Mouse (Mus musculus) adrenal gland, adult 18-20 months (tissue): ENCODE measurements around the gene Srms. TPM values are rescaled to one million over a fixed set of nuclear protein-coding genes. Genes with fewer than 3 reads are reported as not detected.

Source experiments
- DNase-seq, 2 experiments: peaks; one replicate each; pipeline ENCODE4 v3.0.0; 2021 to 2022; ENCODE audit warnings: low spot score in 2 of 2
- long read RNA-seq, 2 experiments: library from polyadenylated mRNA; stranded (forward); transcript quantifications; one replicate each; pipeline ENCODE4 v2.0.0; 2021
- total RNA-seq, 2 experiments: library from RNA; stranded (reverse); gene quantifications; 1 replicate in 1 of 2; 2 replicates in 1 of 2; pipeline ENCODE4 v1.2.3; 2021

Srms gene
- total RNA-seq: under 1 TPM; 0.73 to 0.83 TPM
- long read RNA-seq, experiment 1: 0 reads
- long read RNA-seq, experiment 2, partial matches to known transcripts: 0 of 5 reads
- long read RNA-seq, experiment 2, other reads (novel, unspliced or antisense): 1 of 5 reads

GRCm38 (mm10) chr2:181213021-181213445 lies at the start of gene Srms:
Srms (minus strand) TSS chr2:181213185.
- peak in 1 of 2 experiments; percentile 31 for DNase-seq

GRCm38 (mm10) chr2:181253248-181253647 lies 40.3 kb upstream of the Srms start:
- DNase-seq: no peak

GRCm38 (mm10) chr2:181251841-181252240 lies 38.9 kb upstream of the Srms start:
- DNase-seq: no peak

GRCm38 (mm10) chr2:181249217-181249616 lies 36.2 kb upstream of the Srms start:
- DNase-seq: no peak

GRCm38 (mm10) chr2:181245031-181245430 lies 32.0 kb upstream of the Srms start:
- DNase-seq: no peak

GRCm38 (mm10) chr2:181243706-181244394 lies 30.9 kb upstream of the Srms start:
- no peak for DNase-seq

- no peak for DNase-seq
Measured at GRCm38 (mm10) chr2:181242314-181242665, 29.3 kb upstream of the Srms start.

- DNase-seq: peak; percentile 58
Measured at GRCm38 (mm10) chr2:181241602-181242313, 28.8 kb upstream of the Srms start, which contains the start of gene Helz2. Helz2 (minus strand) TSS chr2:181242027.

- no peak for DNase-seq
Measured at GRCm38 (mm10) chr2:181240806-181241440, 27.9 kb upstream of the Srms start.

- DNase-seq: no peak
Measured at GRCm38 (mm10) chr2:181239261-181239660, 26.3 kb upstream of the Srms start.

- DNase-seq: no peak
Measured at GRCm38 (mm10) chr2:181238861-181239260, 25.9 kb upstream of the Srms start.

GRCm38 (mm10) chr2:181238091-181238610 lies 25.2 kb upstream of the Srms start:
- DNase-seq: no peak

- no peak for DNase-seq
Measured at GRCm38 (mm10) chr2:181237251-181238014, 24.4 kb upstream of the Srms start.

- DNase-seq: no peak
Measured at GRCm38 (mm10) chr2:181235681-181236566, 22.9 kb upstream of the Srms start.

GRCm38 (mm10) chr2:181234680-181235079 lies 21.7 kb upstream of the Srms start:
- DNase-seq: no peak

GRCm38 (mm10) chr2:181233443-181233842 lies 20.5 kb upstream of the Srms start:
- no peak for DNase-seq

GRCm38 (mm10) chr2:181231171-181231570 lies 18.2 kb upstream of the Srms start:
- no peak for DNase-seq

GRCm38 (mm10) chr2:181228335-181228734 lies 15.3 kb upstream of the Srms start:
- DNase-seq: no peak

GRCm38 (mm10) chr2:181227122-181227521 lies 14.1 kb upstream of the Srms start:
- no peak for DNase-seq

GRCm38 (mm10) chr2:181224994-181225393 lies 12.0 kb upstream of the Srms start:
- no peak for DNase-seq
